Mouse (Mus musculus): ENCODE measurements at regions not wholly inside any gene's neighbourhood (a gene's known extent, or its start where the extent isn't known, plus 50 kb on each side); places are given as distances from the start of the nearest gene placed in this dataset.

- DNase-seq (ENCODE audit: low spot score) = no peak
- no peak overlapping the region for H3K27ac ChIP-seq
- H3K9me3 ChIP-seq = no peaks in the 10 kb centered on the region
- 0 out of 2 replicates have a peak, but pooled peaks cover 4% of the 10 kb centered on the region for H3K27me3 ChIP-seq (ENCODE audit: insufficient read depth, poor library complexity, severe bottlenecking)
- H3K36me3 ChIP-seq = no peaks in the 10 kb centered on the region
- 56% methylated on average over 7 of the region's 7 CpGs for WGBS
- peaks cover 8% of the 10 kb centered on the region; the same call in 1 of the 2 replicates for H3K4me1 ChIP-seq (replicated peaks)
- H3K4me3 ChIP-seq = no peak overlapping the region
Measured at GRCm38 (mm10) chr2:157633286-157633685, 62.2 kb upstream of the Blcap start.

- Histone ChIP-seq H3K9me3 (no peaks in the 10 kb centered on the region), H3K27ac (no peak overlapping the region), H3K27me3 (ENCODE audit: insufficient read depth, poor library complexity, severe bottlenecking) (0 out of 2 replicates have a peak, but pooled peaks cover 4% of the 10 kb centered on the region), H3K4me1 (replicated peaks) (peaks cover 8% of the 10 kb centered on the region; the same call in 1 of the 2 replicates), H3K4me3 (no peak overlapping the region), H3K36me3 (no peaks in the 10 kb centered on the region)
- DNase-seq (ENCODE audit: low spot score) = peak; percentile 89
- WGBS = 11% methylated on average over 14 of the region's 14 CpGs
Measured at GRCm38 (mm10) chr2:157635670-157636069, 64.6 kb upstream of the Blcap start.

GRCm38 (mm10) chr2:157640873-157641272 is 69.8 kb upstream of the Blcap start:
- H3K27ac ChIP-seq = no peak overlapping the region
- 33% methylated on average over 4 of the region's 4 CpGs for WGBS
- DNase-seq (ENCODE audit: low spot score) = no peak
- H3K36me3 ChIP-seq = no peaks in the 10 kb centered on the region
- no peak overlapping the region for H3K4me3 ChIP-seq
- H3K4me1 ChIP-seq (replicated peaks) = peaks cover 2% of the 10 kb centered on the region; the same call in 1 of the 2 replicates
- no peaks in the 10 kb centered on the region for H3K9me3 ChIP-seq
- 0 out of 2 replicates have a peak, but pooled peaks cover 3% of the 10 kb centered on the region for H3K27me3 ChIP-seq (ENCODE audit: insufficient read depth, poor library complexity, severe bottlenecking)

GRCm38 (mm10) chr2:157663584-157664375 is 73.4 kb upstream of the Ctnnbl1 start:
- peak; percentile 78 for DNase-seq (ENCODE audit: low spot score)
- Histone ChIP-seq H3K9me3 (0 out of 2 replicates have a peak, but pooled peaks cover 2% of the 10 kb centered on the region), H3K4me1 (replicated peaks) (0 out of 2 replicates have a peak, but pooled peaks cover 15% of the 10 kb centered on the region), H3K36me3 (no peaks in the 10 kb centered on the region), H3K4me3 (no peak overlapping the region), H3K27me3 (ENCODE audit: insufficient read depth, poor library complexity, severe bottlenecking) (no peaks in the 10 kb centered on the region), H3K27ac (no peak overlapping the region)
- WGBS = 35% methylated on average over 20 of the region's 20 CpGs

GRCm38 (mm10) chr2:157664481-157664880 is 72.7 kb upstream of the Ctnnbl1 start:
- Histone ChIP-seq H3K4me1 (replicated peaks) (peaks cover 16% of the 10 kb centered on the region; the same call in 1 of the 2 replicates), H3K27me3 (ENCODE audit: insufficient read depth, poor library complexity, severe bottlenecking) (no peaks in the 10 kb centered on the region), H3K4me3 (no peak overlapping the region), H3K27ac (no peak overlapping the region), H3K9me3 (0 out of 2 replicates have a peak, but pooled peaks cover 2% of the 10 kb centered on the region), H3K36me3 (no peaks in the 10 kb centered on the region)
- DNase-seq (ENCODE audit: low spot score) = no peak
- 63% methylated on average over 6 of the region's 6 CpGs for WGBS

GRCm38 (mm10) chr2:157670191-157670590 is 67.0 kb upstream of the Ctnnbl1 start:
- Histone ChIP-seq H3K9me3 (0 out of 2 replicates have a peak, but pooled peaks cover 2% of the 10 kb centered on the region), H3K4me3 (no peak overlapping the region), H3K36me3 (no peaks in the 10 kb centered on the region), H3K4me1 (replicated peaks) (peaks cover 11% of the 10 kb centered on the region), H3K27me3 (ENCODE audit: insufficient read depth, poor library complexity, severe bottlenecking) (0 out of 2 replicates have a peak, but pooled peaks cover 7% of the 10 kb centered on the region), H3K27ac (no peak overlapping the region)
- no peak for DNase-seq (ENCODE audit: low spot score)
- WGBS = 81% methylated on average over 2 of the region's 2 CpGs

GRCm38 (mm10) chr2:157674906-157675305 is 62.3 kb upstream of the Ctnnbl1 start:
- no peaks in the 10 kb centered on the region for H3K9me3 ChIP-seq
- H3K4me1 ChIP-seq (replicated peaks) = peaks cover 27% of the 10 kb centered on the region
- no peaks in the 10 kb centered on the region for H3K36me3 ChIP-seq
- DNase-seq (ENCODE audit: low spot score) = no peak
- 0 out of 2 replicates have a peak, but pooled peaks cover 7% of the 10 kb centered on the region for H3K27me3 ChIP-seq (ENCODE audit: insufficient read depth, poor library complexity, severe bottlenecking)
- 78% methylated on average over 19 of the region's 19 CpGs for WGBS
- 0 out of 2 replicates have a peak overlapping the region, but pooled peaks have one; percentile 14 for H3K27ac ChIP-seq
- no peak overlapping the region for H3K4me3 ChIP-seq

- WGBS = 55% methylated on average over 10 of the region's 10 CpGs
- Histone ChIP-seq H3K27ac (no peak overlapping the region), H3K9me3 (no peaks in the 10 kb centered on the region), H3K36me3 (no peaks in the 10 kb centered on the region), H3K27me3 (ENCODE audit: insufficient read depth, poor library complexity, severe bottlenecking) (0 out of 2 replicates have a peak, but pooled peaks cover 7% of the 10 kb centered on the region), H3K4me1 (replicated peaks) (peaks cover 27% of the 10 kb centered on the region), H3K4me3 (no peak overlapping the region)
- no peak for DNase-seq (ENCODE audit: low spot score)
Measured at GRCm38 (mm10) chr2:157676396-157677176, 60.6 kb upstream of the Ctnnbl1 start.

GRCm38 (mm10) chr2:157677262-157677661 is 59.9 kb upstream of the Ctnnbl1 start:
- WGBS = 60% methylated on average over 7 of the region's 7 CpGs
- Histone ChIP-seq H3K36me3 (no peaks in the 10 kb centered on the region), H3K4me3 (no peak overlapping the region), H3K27ac (no peak overlapping the region), H3K27me3 (ENCODE audit: insufficient read depth, poor library complexity, severe bottlenecking) (0 out of 2 replicates have a peak, but pooled peaks cover 7% of the 10 kb centered on the region), H3K4me1 (replicated peaks) (peaks cover 31% of the 10 kb centered on the region), H3K9me3 (no peaks in the 10 kb centered on the region)
- no peak for DNase-seq (ENCODE audit: low spot score)

- peaks cover 8% of the 10 kb centered on the region for H3K4me1 ChIP-seq (replicated peaks)
- no peak overlapping the region for H3K27ac ChIP-seq
- H3K27me3 ChIP-seq (ENCODE audit: insufficient read depth, poor library complexity, severe bottlenecking) = no peaks in the 10 kb centered on the region
- no peak for DNase-seq (ENCODE audit: low spot score)
- 81% methylated on average over 7 of the region's 7 CpGs for WGBS
- H3K36me3 ChIP-seq = no peaks in the 10 kb centered on the region
- no peaks in the 10 kb centered on the region for H3K9me3 ChIP-seq
- H3K4me3 ChIP-seq = no peak overlapping the region
Measured at GRCm38 (mm10) chr2:157681931-157682330, 55.3 kb upstream of the Ctnnbl1 start.

Measured in hindbrain, embryonic 10.5 days (tissue).